ENCODE assay signal across 8 mouse cellular contexts in genomic region chr6:128200847-128201640, GRCm38 (mm10). TPM values are rescaled to one million over a fixed set of nuclear protein-coding genes. Genes with fewer than 3 reads are reported as not detected.
A peak's percentile ranks its signal among the peaks of the same experiment; 100 is the strongest.
DNase-seq lines count a peak whose midpoint lies in the region; ATAC-seq and TF ChIP-seq lines count a peak whose summit lies in the region.

No protein-coding gene starts in this region.

- peak overlapping the region; percentile 28; the same call in 1 of the 2 replicates for H3K9ac ChIP-seq in embryonic facial prominence, embryonic 12.5 days
- peak overlapping the region; percentile 53 for H3K9ac ChIP-seq in limb, embryonic 14.5 days (ENCODE audit: low read depth, low read length, severe bottlenecking)
- H3K9ac ChIP-seq in midbrain, embryonic 15.5 days = peak overlapping the region; percentile 17

- peaks cover 5% of the 10 kb centered on the region; the same call in 1 of the 2 replicates for H3K4me1 ChIP-seq in embryonic facial prominence, embryonic 12.5 days
- no peaks in the 10 kb centered on the region for H3K4me1 ChIP-seq in limb, embryonic 14.5 days (ENCODE audit: control insufficient read depth, insufficient read depth, low read length)
- peaks cover 10% of the 10 kb centered on the region for H3K4me1 ChIP-seq in midbrain, embryonic 15.5 days

- TF ChIP-seq POLR2A in limb, embryonic 14.5 days (IDR thresholded peaks at IDR 0.05; ENCODE audit: borderline replicate concordance, extremely low read depth, insufficient read depth, insufficient read length) = no peak

- no peaks in the 10 kb centered on the region for H3K9me3 ChIP-seq in embryonic facial prominence, embryonic 12.5 days
- no peaks in the 10 kb centered on the region for H3K9me3 ChIP-seq in limb, embryonic 14.5 days (ENCODE audit: control insufficient read depth, low read length)
- no peaks in the 10 kb centered on the region for H3K9me3 ChIP-seq in midbrain, embryonic 15.5 days

- peak overlapping the region; percentile 50 for H3K4me3 ChIP-seq in embryonic facial prominence, embryonic 12.5 days
- peak overlapping the region; percentile 53 for H3K4me3 ChIP-seq in limb, embryonic 14.5 days (replicated peaks; ENCODE audit: low read length)
- peak overlapping the region; percentile 81 for H3K4me3 ChIP-seq in midbrain, embryonic 15.5 days

- peak; percentile 72 for DNase-seq in CD4-positive helper T cell, adult 2 months (ENCODE audit: low read depth, low spot score)
- peak; percentile 74 to 85 for DNase-seq in adrenal gland, postnatal 36 days
- DNase-seq in heart, adult 9 months (ENCODE audit: low spot score in 2 of 2) = peak; percentile 25 to 60
- DNase-seq in kidney, adult 8-10 months = peak; percentile 57 to 83
- peak; percentile 87 for DNase-seq in limb, embryonic 14.5 days (ENCODE audit: low spot score)
- DNase-seq in spleen, postnatal 36 days (ENCODE audit: low spot score in 2 of 2) = peak; percentile 13 to 50

- ATAC-seq in embryonic facial prominence, embryonic 12.5 days (ENCODE audit: insufficient number of reproducible peaks, insufficient read depth, low FRiP score, low TSS enrichment) = peak; percentile 54; the same call in 1 of the 2 replicates
- peak; percentile 75 for ATAC-seq in limb, embryonic 14.5 days (ENCODE audit: low FRiP score, low read depth)
- no peak; the same call in 1 of the 2 replicates for ATAC-seq in midbrain, embryonic 15.5 days (replicated peaks)

- H3K36me3 ChIP-seq in embryonic facial prominence, embryonic 12.5 days = no peaks in the 10 kb centered on the region
- no peaks in the 10 kb centered on the region for H3K36me3 ChIP-seq in limb, embryonic 14.5 days (ENCODE audit: control insufficient read depth, insufficient read depth, low read length)
- H3K36me3 ChIP-seq in midbrain, embryonic 15.5 days (replicated peaks) = no peaks in the 10 kb centered on the region

- no peaks in the 10 kb centered on the region for H3K27me3 ChIP-seq in embryonic facial prominence, embryonic 12.5 days
- H3K27me3 ChIP-seq in limb, embryonic 14.5 days (ENCODE audit: control insufficient read depth, insufficient read depth, low read length) = no peaks in the 10 kb centered on the region
- no peaks in the 10 kb centered on the region for H3K27me3 ChIP-seq in midbrain, embryonic 15.5 days (replicated peaks)

- peak overlapping the region; percentile 86 for H3K4me2 ChIP-seq in embryonic facial prominence, embryonic 12.5 days (replicated peaks)
- peak overlapping the region; percentile 95 for H3K4me2 ChIP-seq in limb, embryonic 14.5 days (replicated peaks; ENCODE audit: low read depth, low read length, severe bottlenecking)
- H3K4me2 ChIP-seq in midbrain, embryonic 15.5 days = peak overlapping the region; percentile 98

- 1% methylated on average over 20 of the region's 20 CpGs for WGBS in embryonic facial prominence, embryonic 12.5 days
- 1% methylated on average over 20 of the region's 20 CpGs for WGBS in limb, embryonic 14.5 days
- 1% methylated on average over 20 of the region's 20 CpGs for WGBS in midbrain, embryonic 15.5 days

- H3K27ac ChIP-seq in embryonic facial prominence, embryonic 12.5 days = peak overlapping the region; percentile 43; the same call in 1 of the 2 replicates
- peak overlapping the region; percentile 69; the same call in 1 of the 2 replicates for H3K27ac ChIP-seq in limb, embryonic 14.5 days (replicated peaks; ENCODE audit: low read depth, low read length)
- peak overlapping the region; percentile 2; the same call in 1 of the 2 replicates for H3K27ac ChIP-seq in midbrain, embryonic 15.5 days

RNA-seq across cellular contexts. Expression of gene Tspan9, which starts 57.6 kb away (rescaled TPM):
- total RNA-seq in adrenal gland, postnatal 36 days (2021) = 10 to 100 TPM; 52.0 to 57.2 TPM
- polyA plus RNA-seq in embryonic facial prominence, embryonic 12.5 days (2016; fragmentation: Nextera tagmentation; extraction: Ambion mirVana) = 108 and 110 TPM in 2 replicates
- 151 and 192 TPM in 2 replicates for polyA plus RNA-seq in limb, embryonic 14.5 days (2012; rRNA removed)
- 134 and 141 TPM in 2 replicates for polyA plus RNA-seq in limb, embryonic 14.5 days (2014; fragmentation: Nextera tagmentation; extraction: Ambion mirVana)
- 33.9 and 42.1 TPM in 2 replicates for polyA plus RNA-seq in midbrain, embryonic 15.5 days (2015; fragmentation: Nextera tagmentation; extraction: Ambion mirVana)

Comparison
In these comparisons a context has a peak if more than half of its experiments do, and no peak if none do; other contexts are left out.
1. DNase-seq: peak in every context shown above with its lines; median percentile 87 in limb, embryonic 14.5 days; 80 in adrenal gland, postnatal 36 days; 72 in CD4-positive helper T cell, adult 2 months; 70 in kidney, adult 8-10 months; 42 in heart, adult 9 months; 32 in spleen, postnatal 36 days.
2. H3K27ac ChIP-seq: peak in every context shown above with its lines; median percentile 69 in limb, embryonic 14.5 days; 43 in embryonic facial prominence, embryonic 12.5 days; 2 in midbrain, embryonic 15.5 days.